Comparison of ENCODE assay signal across 19 mouse cellular contexts in the genomic region with DNA sequence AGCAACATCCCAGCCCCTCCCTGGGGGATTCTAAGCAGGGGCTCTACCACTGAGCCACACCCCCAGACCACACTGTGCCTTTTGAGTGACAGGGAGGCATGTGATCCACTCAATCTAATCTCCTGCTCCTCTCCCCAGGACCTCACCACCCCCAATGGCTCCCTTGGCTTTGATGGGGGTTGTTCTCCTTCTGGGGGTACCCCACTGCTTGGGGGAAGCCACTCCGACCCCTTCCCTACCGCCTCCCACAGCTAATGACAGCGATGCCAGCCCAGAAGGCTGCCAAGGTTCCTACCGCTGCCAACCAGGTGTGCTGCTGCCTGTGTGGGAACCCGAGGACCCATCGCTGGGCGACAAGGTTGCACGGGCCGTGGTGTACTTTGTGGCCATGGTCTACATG. TPM values are rescaled to one million over a fixed set of nuclear protein-coding genes. Genes with fewer than 3 reads are reported as not detected.
A peak's percentile ranks its signal among the peaks of the same experiment; 100 is the strongest.
DNase-seq lines count a peak whose midpoint lies in the region; ATAC-seq and TF ChIP-seq lines count a peak whose summit lies in the region.
"Had no signal": no experiment of that assay in that cellular context is flagged by ENCODE, and none has a peak within 500 bp of the region (broad histone marks: within the 10 kb centered on the region; RNA-seq: fewer than 3 reads in every experiment).

No protein-coding gene starts in this region.

- H3K9ac ChIP-seq in forebrain, embryonic 12.5 days, result no peak overlapping the region
- no peak overlapping the region for H3K9ac ChIP-seq in forebrain, embryonic 11.5 days (ENCODE audit: low read length)
- 0 out of 2 replicates have a peak overlapping the region, but pooled peaks have one; percentile 86 for H3K9ac ChIP-seq in neural tube, embryonic 13.5 days
- H3K9ac ChIP-seq: heart, embryonic 15.5 days had no signal

- ATAC-seq in forebrain, embryonic 12.5 days (ENCODE audit: low FRiP score), result no peak
- no peak for ATAC-seq in forebrain, embryonic 11.5 days (replicated peaks; ENCODE audit: low FRiP score)
- ATAC-seq in neural tube, embryonic 13.5 days (ENCODE audit: low read depth), result no peak
- no peak for ATAC-seq in erythroid progenitor cell, adult 5-6 weeks (replicated peaks; ENCODE audit: low FRiP score, poor library complexity, severe bottlenecking)
- ATAC-seq: inflammation-experienced regulatory T-cells, adult 6 months had no signal

- no peaks in the 10 kb centered on the region for H3K9me3 ChIP-seq in forebrain, embryonic 12.5 days
- no peaks in the 10 kb centered on the region for H3K9me3 ChIP-seq in forebrain, embryonic 11.5 days (ENCODE audit: control insufficient read depth, low read length)
- H3K9me3 ChIP-seq in neural tube, embryonic 13.5 days, result no peaks in the 10 kb centered on the region
- H3K9me3 ChIP-seq: heart, embryonic 15.5 days had no signal

- H3K4me1 ChIP-seq in forebrain, embryonic 12.5 days, result peaks cover 73% of the 10 kb centered on the region
- peaks cover 28% of the 10 kb centered on the region for H3K4me1 ChIP-seq in forebrain, embryonic 11.5 days (replicated peaks; ENCODE audit: control insufficient read depth, insufficient read depth, low read length)
- peaks cover 4% of the 10 kb centered on the region for H3K4me1 ChIP-seq in cortical plate, adult 2 months (ENCODE audit: control insufficient read depth, insufficient read depth, low read length)
- peaks cover 91% of the 10 kb centered on the region for H3K4me1 ChIP-seq in neural tube, embryonic 13.5 days (replicated peaks)

- TF ChIP-seq CTCF in layer of hippocampus, adult 2 months (conservative IDR thresholded peaks at IDR 0.05), result no peak
- TF ChIP-seq CTCF in cortical plate, adult 2 months (IDR thresholded peaks at IDR 0.05; ENCODE audit: extremely low read depth, insufficient read depth, low read length), result no peak

- no peak for TF ChIP-seq POLR2A in cortical plate, adult 2 months (IDR thresholded peaks at IDR 0.05; ENCODE audit: extremely low read depth, insufficient read depth, low read length)

- H3K4me2 ChIP-seq in forebrain, embryonic 12.5 days, result no peak overlapping the region; the same call in 1 of the 2 replicates
- no peak overlapping the region for H3K4me2 ChIP-seq in forebrain, embryonic 11.5 days (ENCODE audit: low read depth, low read length, severe bottlenecking)
- peak overlapping the region; percentile 74 for H3K4me2 ChIP-seq in neural tube, embryonic 13.5 days
- H3K4me2 ChIP-seq: heart, embryonic 15.5 days had no signal

- no peak overlapping the region for H3K4me3 ChIP-seq in forebrain, embryonic 12.5 days (replicated peaks)
- no peak overlapping the region for H3K4me3 ChIP-seq in forebrain, embryonic 11.5 days (ENCODE audit: low read depth, low read length)
- peak overlapping the region; percentile 52 for H3K4me3 ChIP-seq in layer of hippocampus, adult 2 months
- H3K4me3 ChIP-seq in cortical plate, adult 2 months (ENCODE audit: insufficient read depth, low read length), result peak overlapping the region; percentile 24; the same call in 1 of the 2 replicates
- no peak overlapping the region for H3K4me3 ChIP-seq in neural tube, embryonic 13.5 days
- H3K4me3 ChIP-seq: gastrocnemius, adult 2 months; heart, embryonic 15.5 days had no signal

- 94% methylated on average over 9 of the region's 9 CpGs for WGBS in forebrain, embryonic 12.5 days
- WGBS in forebrain, embryonic 11.5 days, result 92% methylated on average over 9 of the region's 9 CpGs
- 84% methylated on average over 9 of the region's 9 CpGs for WGBS in neural tube, embryonic 13.5 days

- peaks cover 3% of the 10 kb centered on the region; the same call in 1 of the 2 replicates for H3K27me3 ChIP-seq in forebrain, embryonic 12.5 days
- H3K27me3 ChIP-seq in forebrain, embryonic 11.5 days (ENCODE audit: control insufficient read depth, insufficient read depth, low read length), result no peaks in the 10 kb centered on the region
- H3K27me3 ChIP-seq in neural tube, embryonic 13.5 days, result no peaks in the 10 kb centered on the region
- H3K27me3 ChIP-seq: heart, embryonic 15.5 days had no signal

- DNase-seq in forebrain, embryonic 11.5 days (ENCODE audit: low spot score), result no peak
- DNase-seq in layer of hippocampus, adult 2 months (ENCODE audit: low spot score in 2 of 2), result no peak
- DNase-seq in layer of hippocampus, adult 9-11 months, result no peak
- DNase-seq: adrenal gland, postnatal 25 days; gastrocnemius, adult 2 months; heart, postnatal 36 days; kidney, adult 18-20 months; lung, postnatal 4 days; thymus, adult 18-20 months; thymus, postnatal 4 days had no signal

- H3K27ac ChIP-seq in forebrain, embryonic 12.5 days, result peak overlapping the region; percentile 80; the same call in 1 of the 2 replicates
- no peak overlapping the region for H3K27ac ChIP-seq in forebrain, embryonic 11.5 days (ENCODE audit: low read depth, low read length)
- H3K27ac ChIP-seq in layer of hippocampus, adult 2 months, result peak overlapping the region; percentile 91
- H3K27ac ChIP-seq in cortical plate, adult 2 months (ENCODE audit: insufficient read depth, low read length), result no peak overlapping the region; the same call in 1 of the 2 replicates
- H3K27ac ChIP-seq in neural tube, embryonic 13.5 days (replicated peaks), result peak overlapping the region; percentile 85
- H3K27ac ChIP-seq: gastrocnemius, adult 2 months; heart, embryonic 15.5 days; kidney, postnatal 0 days had no signal

- H3K36me3 ChIP-seq in forebrain, embryonic 12.5 days (replicated peaks), result no peaks in the 10 kb centered on the region
- no peaks in the 10 kb centered on the region for H3K36me3 ChIP-seq in forebrain, embryonic 11.5 days (ENCODE audit: control insufficient read depth, insufficient read depth, low read length)
- H3K36me3 ChIP-seq in neural tube, embryonic 13.5 days, result 0 out of 2 replicates have a peak, but pooled peaks cover 4% of the 10 kb centered on the region
- H3K36me3 ChIP-seq: heart, embryonic 15.5 days had no signal

RNA-seq across cellular contexts. Expression of a gene that starts 4.1 kb away (rescaled TPM):
- polyA plus RNA-seq in forebrain, embryonic 12.5 days (2016; fragmentation: Nextera tagmentation; extraction: Ambion mirVana), result 0.49 and 0.66 TPM in 2 replicates
- 0.36 and 0.88 TPM in 2 replicates for polyA plus RNA-seq in forebrain, embryonic 11.5 days (2014; fragmentation: Nextera tagmentation; extraction: Ambion mirVana)
- 100 to 1,000 TPM; 305 to 320 TPM for total RNA-seq in layer of hippocampus, adult 2 months (2021)
- polyA plus RNA-seq in cortical plate, adult 2 months (2012; rRNA removed), result 164 and 183 TPM in 2 replicates
- 1.1 and 1.4 TPM in 2 replicates for polyA plus RNA-seq in neural tube, embryonic 13.5 days (2015; fragmentation: Nextera tagmentation; extraction: Ambion mirVana)
- total RNA-seq in erythroid progenitor cell, adult 5-6 weeks (2015; ENCODE audit: low replicate concordance), result not detected in 2 replicates
- 0.26 TPM in 1 of 2 replicates, not detected in the other for total RNA-seq in erythroid progenitor cell, adult 5-6 weeks (2017; ENCODE audit: low replicate concordance)
- total RNA-seq: liver, adult 2 months; megakaryocyte-erythroid progenitor cell, adult 5-6 weeks had no signal
- polyA plus RNA-seq: inflammation-experienced regulatory T-cells, adult 6 months had no signal

RNA-seq across cellular contexts. Expression of a gene that starts 14.0 kb away (rescaled TPM):
- 24.6 and 29.4 TPM in 2 replicates for polyA plus RNA-seq in forebrain, embryonic 12.5 days (2016; fragmentation: Nextera tagmentation; extraction: Ambion mirVana)
- polyA plus RNA-seq in forebrain, embryonic 11.5 days (2014; fragmentation: Nextera tagmentation; extraction: Ambion mirVana), result 19.7 and 22.5 TPM in 2 replicates
- 10 to 100 TPM; 39.4 to 47.0 TPM for total RNA-seq in layer of hippocampus, adult 2 months (2021)
- 51.3 and 58.5 TPM in 2 replicates for polyA plus RNA-seq in cortical plate, adult 2 months (2012; rRNA removed)
- 37.9 and 41.4 TPM in 2 replicates for polyA plus RNA-seq in neural tube, embryonic 13.5 days (2015; fragmentation: Nextera tagmentation; extraction: Ambion mirVana)
- total RNA-seq in erythroid progenitor cell, adult 5-6 weeks (2015; ENCODE audit: low replicate concordance), result 2.9 and 8.6 TPM in 2 replicates
- 2.2 and 5.2 TPM in 2 replicates for total RNA-seq in erythroid progenitor cell, adult 5-6 weeks (2017; ENCODE audit: low replicate concordance)

RNA-seq across cellular contexts. Expression of a gene that starts 35.4 kb away (rescaled TPM):
- 150 and 156 TPM in 2 replicates for polyA plus RNA-seq in forebrain, embryonic 12.5 days (2016; fragmentation: Nextera tagmentation; extraction: Ambion mirVana)
- 156 and 167 TPM in 2 replicates for polyA plus RNA-seq in forebrain, embryonic 11.5 days (2014; fragmentation: Nextera tagmentation; extraction: Ambion mirVana)
- 100 to 1,000 TPM; 309 to 325 TPM for total RNA-seq in layer of hippocampus, adult 2 months (2021)
- 436 and 444 TPM in 2 replicates for polyA plus RNA-seq in cortical plate, adult 2 months (2012; rRNA removed)
- polyA plus RNA-seq in neural tube, embryonic 13.5 days (2015; fragmentation: Nextera tagmentation; extraction: Ambion mirVana), result 235 and 247 TPM in 2 replicates
- total RNA-seq in erythroid progenitor cell, adult 5-6 weeks (2015; ENCODE audit: low replicate concordance), result 282 and 315 TPM in 2 replicates
- 141 and 162 TPM in 2 replicates for total RNA-seq in erythroid progenitor cell, adult 5-6 weeks (2017; ENCODE audit: low replicate concordance)

RNA-seq across cellular contexts. Expression of a gene that starts 41.2 kb away (rescaled TPM):
- polyA plus RNA-seq in forebrain, embryonic 12.5 days (2016; fragmentation: Nextera tagmentation; extraction: Ambion mirVana), result 91.2 and 94.9 TPM in 2 replicates
- 77.8 and 79.7 TPM in 2 replicates for polyA plus RNA-seq in forebrain, embryonic 11.5 days (2014; fragmentation: Nextera tagmentation; extraction: Ambion mirVana)
- 10 to 100 TPM; 37.3 to 38.6 TPM for total RNA-seq in layer of hippocampus, adult 2 months (2021)
- polyA plus RNA-seq in cortical plate, adult 2 months (2012; rRNA removed), result 83.3 and 84.0 TPM in 2 replicates
- polyA plus RNA-seq in neural tube, embryonic 13.5 days (2015; fragmentation: Nextera tagmentation; extraction: Ambion mirVana), result 139 and 161 TPM in 2 replicates
- total RNA-seq in erythroid progenitor cell, adult 5-6 weeks (2015; ENCODE audit: low replicate concordance), result 1.3 TPM in 1 of 2 replicates, not detected in the other
- total RNA-seq in erythroid progenitor cell, adult 5-6 weeks (2017; ENCODE audit: low replicate concordance), result not detected in 2 replicates

Comparison
In these comparisons a context has a peak if more than half of its experiments do, and no peak if none do; other contexts are left out.
1. H3K27ac ChIP-seq: peak in forebrain, embryonic 12.5 days (single experiment), layer of hippocampus, adult 2 months (single experiment) and neural tube, embryonic 13.5 days (single experiment); none in forebrain, embryonic 11.5 days (single experiment) and cortical plate, adult 2 months (single experiment).
2. H3K4me3 ChIP-seq: peak in layer of hippocampus, adult 2 months (single experiment) and cortical plate, adult 2 months (single experiment); none in forebrain, embryonic 12.5 days (single experiment), forebrain, embryonic 11.5 days (single experiment) and neural tube, embryonic 13.5 days (single experiment).
3. RNA of a gene that starts 4.1 kb away (polyA plus RNA-seq): 164 to 183 TPM in cortical plate, adult 2 months; 1.1 to 1.4 TPM in neural tube, embryonic 13.5 days, 0.49 to 0.66 TPM in forebrain, embryonic 12.5 days and 0.36 to 0.88 TPM in forebrain, embryonic 11.5 days; every median in the first group is over 10 times any median in the second.